Mouse (Mus musculus): ENCODE measurements around the gene Atp6v0a1.

DNA sequence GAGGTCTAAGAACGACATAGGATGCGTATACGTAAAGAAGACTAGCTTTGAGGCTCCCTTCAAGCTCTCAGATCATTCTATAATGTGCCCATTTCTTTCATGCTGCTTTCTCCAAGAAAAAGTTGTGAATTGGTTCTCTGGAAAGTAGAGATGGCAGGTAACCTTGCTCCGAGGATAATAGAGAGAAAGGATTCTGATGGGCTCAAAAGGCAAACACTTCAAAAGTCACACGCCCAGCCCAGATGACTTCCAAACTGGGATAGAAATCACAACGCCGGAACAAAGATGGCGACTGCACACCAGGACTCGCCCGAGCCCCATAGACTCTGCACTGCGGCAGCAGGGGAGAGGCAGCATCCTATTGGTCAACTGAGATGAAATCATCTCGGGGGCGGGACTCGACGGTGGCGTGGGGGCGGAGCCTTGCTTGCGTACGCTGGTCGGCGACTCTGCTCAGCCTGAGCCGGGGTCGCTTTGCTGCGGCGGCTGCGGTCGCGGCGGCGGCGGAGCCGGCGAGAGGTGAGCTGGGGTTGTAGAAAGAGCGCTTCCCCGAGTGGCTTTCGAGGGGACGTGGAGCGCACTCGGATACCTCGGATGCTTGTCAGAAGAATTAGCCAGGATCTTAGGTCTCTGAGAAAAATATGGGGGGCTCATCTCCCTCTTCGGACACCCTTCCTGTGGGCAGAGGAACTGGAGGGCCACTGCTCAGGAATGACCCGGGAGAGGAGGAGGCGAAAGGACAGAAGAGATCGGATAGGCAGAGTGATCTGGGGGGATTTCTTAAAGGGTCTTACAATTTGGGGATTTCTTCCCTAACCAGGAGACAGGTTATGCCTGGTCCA, at the start of gene Atp6v0a1:
- TF ChIP-seq CTCF (IDR thresholded peaks at IDR 0.05; ENCODE audit: borderline replicate concordance, insufficient read depth, low read length) (no peak), POLR2A (IDR thresholded peaks at IDR 0.05; ENCODE audit: low read depth, low read length) (peak; percentile 90)
